Mouse (Mus musculus) ES-E14 (cell line): ENCODE measurements around the gene Ralgds.

Source experiments
- CHD2 ChIP-seq: IDR thresholded peaks from 2 replicates; pipeline ENCODE4 v1.6.1; 2014; ENCODE audit warnings: mild to moderate bottlenecking, low read depth, low read length, inconsistent platforms
- HCFC1 ChIP-seq: IDR thresholded peaks from 2 replicates; pipeline ENCODE4 v1.6.1; 2012; ENCODE audit warnings: low read length, inconsistent platforms, borderline replicate concordance; ENCODE audit not compliant: insufficient read depth
- MAFK ChIP-seq: IDR thresholded peaks from 2 replicates; pipeline ENCODE4 v1.6.1; 2014; ENCODE audit warnings: mild to moderate bottlenecking, low read depth, low read length, inconsistent platforms; ENCODE audit not compliant: insufficient read depth
- ZC3H11A ChIP-seq: IDR thresholded peaks from 2 replicates; pipeline ENCODE4 v1.6.1; 2012; ENCODE audit warnings: low read depth, mild to moderate bottlenecking, inconsistent platforms, low read length, borderline replicate concordance
- ZNF384 ChIP-seq: IDR thresholded peaks from 2 replicates; pipeline ENCODE4 v1.6.1; 2012; ENCODE audit warnings: low read depth, low read length, inconsistent platforms

GRCm38 (mm10) chr2:28530311-28530710 is 17.4 kb downstream of the Ralgds start:
- no peak for TF ChIP-seq ZC3H11A
- TF ChIP-seq MAFK, result no peak
- TF ChIP-seq HCFC1, result no peak
- no peak for TF ChIP-seq CHD2
- TF ChIP-seq ZNF384, result no peak
